In the genomic region with DNA sequence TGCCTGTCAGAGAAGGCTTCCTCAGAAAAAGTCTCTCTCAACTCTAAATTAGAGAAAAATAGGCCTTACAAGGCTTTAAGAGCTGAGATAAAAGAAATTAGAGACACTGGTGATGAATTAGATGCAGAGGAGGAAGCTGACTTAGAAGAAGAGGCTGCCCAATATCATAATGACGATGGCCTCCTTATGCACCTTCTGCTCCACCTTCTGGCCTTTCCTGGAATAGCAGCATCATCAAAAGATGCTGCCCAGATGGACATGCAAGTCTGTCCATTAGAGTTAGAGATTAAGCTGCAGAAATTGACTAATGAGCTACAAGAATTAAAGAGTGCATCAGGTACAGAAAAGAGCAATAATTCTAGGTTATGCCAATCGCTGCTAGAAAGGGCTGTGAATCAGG, we compare ENCODE assay signal across 10 mouse cellular contexts. TPM values are rescaled to one million over a fixed set of nuclear protein-coding genes. Genes with fewer than 3 reads are reported as not detected.
DNase-seq lines count a peak whose midpoint lies in the region; ATAC-seq and TF ChIP-seq lines count a peak whose summit lies in the region.
"Had no signal": no experiment of that assay in that cellular context is flagged by ENCODE, and none has a peak within 500 bp of the region (broad histone marks: within the 10 kb centered on the region; RNA-seq: fewer than 3 reads in every experiment).

No protein-coding gene starts in this region.

- TF ChIP-seq POLR2A in heart, adult 2 months (IDR thresholded peaks at IDR 0.05; ENCODE audit: insufficient read depth, low read depth, low read length), result no peak
- no peak for TF ChIP-seq POLR2A in testis, adult 2 months (IDR thresholded peaks at IDR 0.05; ENCODE audit: control insufficient read depth, low read depth, low read length)

- ATAC-seq in megakaryocyte progenitor cell, adult 5-6 weeks (replicated peaks; ENCODE audit: poor library complexity), result peak; percentile 99

- TF ChIP-seq EP300 in heart, adult 2 months (IDR thresholded peaks at IDR 0.05; ENCODE audit: insufficient read depth, low read depth, low read length), result peak; percentile 80; the same call in 1 of the 2 replicates

- intact Hi-C loops in heart, adult 2 months (cut with DNase I), result loop anchor here (1.0 to 5.0 kb wide), 2 partner anchors 24 to 193 kb away; no protein-coding TSS in a partner anchor
- intact Hi-C loops in heart, postnatal 25 days (cut with DNase I), result loop anchor here (1.0 kb wide), 1 partner anchor 24 kb away; no protein-coding TSS in a partner anchor
- intact Hi-C loops in heart, postnatal 36 days (cut with DNase I), result loop anchor here (1.0 kb wide), 1 partner anchor 24 kb away; no protein-coding TSS in a partner anchor

- H3K9ac ChIP-seq in heart, adult 2 months (ENCODE audit: low read depth, low read length), result no peak overlapping the region
- H3K9ac ChIP-seq: neural tube, embryonic 13.5 days had no signal

- no peaks in the 10 kb centered on the region for H3K27me3 ChIP-seq in heart, adult 2 months (ENCODE audit: control insufficient read depth, insufficient read depth, low read length)
- H3K27me3 ChIP-seq in testis, adult 2 months (ENCODE audit: control insufficient read depth, insufficient read depth, low read length), result no peaks in the 10 kb centered on the region
- H3K27me3 ChIP-seq: neural tube, embryonic 13.5 days had no signal

- peaks cover 2% of the 10 kb centered on the region for H3K4me1 ChIP-seq in heart, adult 2 months (ENCODE audit: control insufficient read depth, insufficient read depth, low read length)
- H3K4me1 ChIP-seq in testis, adult 2 months (ENCODE audit: control insufficient read depth, insufficient read depth, low read length), result peaks cover 8% of the 10 kb centered on the region

- H3K36me3 ChIP-seq in heart, adult 2 months (ENCODE audit: control insufficient read depth, insufficient read depth, low read length), result no peaks in the 10 kb centered on the region
- H3K36me3 ChIP-seq in testis, adult 2 months (ENCODE audit: control insufficient read depth, insufficient read depth, low read length), result no peaks in the 10 kb centered on the region
- H3K36me3 ChIP-seq: neural tube, embryonic 13.5 days had no signal

- H3K4me3 ChIP-seq in heart, adult 2 months, result no peak overlapping the region
- H3K4me3 ChIP-seq in testis, adult 2 months (ENCODE audit: control insufficient read depth, low read depth, low read length), result no peak overlapping the region
- H3K4me3 ChIP-seq: neural tube, embryonic 13.5 days had no signal

- no peak overlapping the region for H3K27ac ChIP-seq in heart, adult 2 months
- H3K27ac ChIP-seq in testis, adult 2 months (ENCODE audit: control insufficient read depth, insufficient read depth, low read depth, low read length), result 0 out of 2 replicates have a peak overlapping the region, but pooled peaks have one; percentile 66
- H3K27ac ChIP-seq: neural tube, embryonic 13.5 days had no signal

- peak; percentile 61 to 75 for DNase-seq in heart, adult 2 months
- no peak for DNase-seq in heart, postnatal 25 days (ENCODE audit: low spot score)
- no peak for DNase-seq in testis, postnatal 14 days (ENCODE audit: low spot score)
- peak; percentile 86 for DNase-seq in cerebellum, adult 18-20 months
- DNase-seq in heart, postnatal 36 days, result peak; percentile 67 to 76
- no peak for DNase-seq in T-cell, adult 2 months (ENCODE audit: low spot score)

- TF ChIP-seq CTCF in heart, adult 2 months (IDR thresholded peaks at IDR 0.05), result peak; percentile 93
- peak; percentile 24; the same call in 1 of the 2 replicates for TF ChIP-seq CTCF in testis, adult 2 months (IDR thresholded peaks at IDR 0.05; ENCODE audit: control insufficient read depth, insufficient read depth, insufficient replicate concordance, low read depth, low read length)

- H3K79me2 ChIP-seq in heart, adult 2 months (replicated peaks; ENCODE audit: control insufficient read depth, insufficient read depth, low read length), result no peaks in the 10 kb centered on the region

- 0% methylated on average over 2 of the region's 2 CpGs for WGBS in heart, adult 2 months

RNA-seq across cellular contexts. Expression of gene Capns1, which starts 6.8 kb away (rescaled TPM):
- total RNA-seq in heart, adult 2 months (2021), result 100 to 1,000 TPM; 274 to 315 TPM
- polyA plus RNA-seq in heart, adult 2 months (2012; rRNA removed), result 826 and 1,000 TPM in 2 replicates
- 100 to 1,000 TPM; 270 to 283 TPM for total RNA-seq in heart, postnatal 25 days (2021)
- 562 and 592 TPM in 2 replicates for polyA plus RNA-seq in testis, adult 2 months (2012; rRNA removed)
- 100 to 1,000 TPM; 289 to 298 TPM for total RNA-seq in heart, postnatal 36 days (2021)
- 319 and 322 TPM in 2 replicates for total RNA-seq in megakaryocyte progenitor cell, adult 5-6 weeks (2015)
- 165 and 206 TPM in 2 replicates for total RNA-seq in megakaryocyte progenitor cell, adult 5-6 weeks (2017)

RNA-seq across cellular contexts. Expression of gene Cox7a1, which starts 21.4 kb away (rescaled TPM):
- 1,000 to 10,000 TPM; 2,711 to 3,278 TPM for total RNA-seq in heart, adult 2 months (2021)
- 2,213 and 2,519 TPM in 2 replicates for polyA plus RNA-seq in heart, adult 2 months (2012; rRNA removed)
- 1,000 to 10,000 TPM; 2,700 to 2,749 TPM for total RNA-seq in heart, postnatal 25 days (2021)
- 4.0 and 5.2 TPM in 2 replicates for polyA plus RNA-seq in testis, adult 2 months (2012; rRNA removed)
- total RNA-seq in heart, postnatal 36 days (2021), result 1,000 to 10,000 TPM; 2,810 to 3,153 TPM
- 0.98 TPM in 1 of 2 replicates, not detected in the other for total RNA-seq in megakaryocyte progenitor cell, adult 5-6 weeks (2015)
- 3.3 and 7.0 TPM in 2 replicates for total RNA-seq in megakaryocyte progenitor cell, adult 5-6 weeks (2017)

RNA-seq across cellular contexts. Expression of gene Polr2i, which starts 26.4 kb away (rescaled TPM):
- 10 to 100 TPM; 52.6 to 58.6 TPM for total RNA-seq in heart, adult 2 months (2021)
- 95.1 and 106 TPM in 2 replicates for polyA plus RNA-seq in heart, adult 2 months (2012; rRNA removed)
- total RNA-seq in heart, postnatal 25 days (2021), result 10 to 100 TPM; 54.6 to 56.6 TPM
- 242 and 257 TPM in 2 replicates for polyA plus RNA-seq in testis, adult 2 months (2012; rRNA removed)
- total RNA-seq in heart, postnatal 36 days (2021), result 10 to 100 TPM; 52.3 to 59.5 TPM
- 75.7 and 78.4 TPM in 2 replicates for total RNA-seq in megakaryocyte progenitor cell, adult 5-6 weeks (2015)
- 60.6 and 69.9 TPM in 2 replicates for total RNA-seq in megakaryocyte progenitor cell, adult 5-6 weeks (2017)

RNA-seq across cellular contexts. Expression of gene Tbcb, which starts 26.7 kb away (rescaled TPM):
- 10 to 100 TPM; 52.7 to 56.7 TPM for total RNA-seq in heart, adult 2 months (2021)
- 36.6 and 49.5 TPM in 2 replicates for polyA plus RNA-seq in heart, adult 2 months (2012; rRNA removed)
- 10 to 100 TPM; 54.1 to 56.7 TPM for total RNA-seq in heart, postnatal 25 days (2021)
- polyA plus RNA-seq in testis, adult 2 months (2012; rRNA removed), result 65.7 and 66.2 TPM in 2 replicates
- total RNA-seq in heart, postnatal 36 days (2021), result 10 to 100 TPM; 58.8 to 61.7 TPM
- total RNA-seq in megakaryocyte progenitor cell, adult 5-6 weeks (2015), result 95.9 and 112 TPM in 2 replicates
- 27.6 and 37.1 TPM in 2 replicates for total RNA-seq in megakaryocyte progenitor cell, adult 5-6 weeks (2017)

RNA-seq across cellular contexts. Expression of gene Ovol3, which starts 30.1 kb away (rescaled TPM):
- not detected for total RNA-seq in heart, adult 2 months (2021)
- not detected in 2 replicates for polyA plus RNA-seq in heart, adult 2 months (2012; rRNA removed)
- total RNA-seq in heart, postnatal 25 days (2021), result not detected
- polyA plus RNA-seq in testis, adult 2 months (2012; rRNA removed), result 0.63 and 0.89 TPM in 2 replicates
- total RNA-seq in heart, postnatal 36 days (2021), result not detected
- 0.32 TPM in 1 of 2 replicates, not detected in the other for total RNA-seq in megakaryocyte progenitor cell, adult 5-6 weeks (2015)
- total RNA-seq in megakaryocyte progenitor cell, adult 5-6 weeks (2017), result 0.12 TPM in 1 of 2 replicates, not detected in the other
- polyA plus RNA-seq: intestine, embryonic 14.5 days; neural tube, embryonic 13.5 days had no signal

Comparison
In these comparisons a context has a peak if more than half of its experiments do, and no peak if none do; other contexts are left out.
1. DNase-seq: peak in heart, adult 2 months (2 of 2), cerebellum, adult 18-20 months (2 of 2) and heart, postnatal 36 days (2 of 2); none in heart, postnatal 25 days (single experiment), testis, postnatal 14 days (single experiment) and T-cell, adult 2 months (single experiment).
2. RNA of gene Cox7a1, which starts 21.4 kb away (total RNA-seq): 2,711 to 3,278 TPM in heart, adult 2 months, 2,810 to 3,153 TPM in heart, postnatal 36 days and 2,700 to 2,749 TPM in heart, postnatal 25 days; 0.98 to 7.0 TPM in megakaryocyte progenitor cell, adult 5-6 weeks; every median in the first group is over 100 times any median in the second.